Mouse (Mus musculus): ENCODE measurements around the gene Gm28372. TPM values are rescaled to one million over a fixed set of nuclear protein-coding genes. Genes with fewer than 3 reads are reported as not detected.
"Not testable (repeated sequence)": the region's sequence is repeated elsewhere in the genome, so short reads cannot be mapped to it uniquely, and the experiment has no call there.

The Gm28372 gene
- not detected in 2 replicates for polyA plus RNA-seq (2014; fragmentation: Nextera tagmentation; extraction: Ambion mirVana)

DNA sequence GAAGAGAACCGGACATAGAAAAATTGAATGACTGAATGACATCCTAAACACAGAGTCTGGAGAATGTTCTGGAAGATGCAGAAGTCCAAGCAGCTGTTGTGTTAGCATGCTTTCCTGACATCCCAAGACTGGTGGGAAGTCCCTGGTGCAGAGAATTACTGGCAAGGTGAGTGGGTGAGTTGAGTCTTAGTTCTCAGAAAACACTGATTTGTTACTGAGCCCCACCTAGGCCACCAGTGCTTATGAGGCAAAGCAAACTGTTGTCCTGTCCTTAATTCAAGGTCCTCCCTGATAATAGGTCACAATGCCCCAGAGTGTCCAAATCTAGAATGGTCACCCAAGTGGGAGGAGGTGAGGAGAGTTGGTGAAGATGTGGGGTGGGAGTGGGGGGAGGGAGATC is at the start of gene Gm28372, which contains the start of gene 1700020A23Rik:
Gene Gm28372 (plus strand): TSS at position 301 of the 400 bp plus-strand sequence.
Gene 1700020A23Rik (plus strand): TSS at position 321 of the 400 bp plus-strand sequence.
- DNase-seq (ENCODE audit: low spot score) (no peak), ATAC-seq (ENCODE audit: insufficient number of reproducible peaks, low FRiP score, low TSS enrichment, low read depth) (no peak)
- 96% methylated on average over 1 of the region's 1 CpGs for WGBS
- Histone ChIP-seq H3K4me1 (ENCODE audit: control insufficient read depth, insufficient read depth, low read length) (no peaks in the 10 kb centered on the region), H3K36me3 (ENCODE audit: control insufficient read depth, insufficient read depth, low read length) (no peaks in the 10 kb centered on the region), H3K4me2 (ENCODE audit: low read depth, severe bottlenecking) (no peak within 1 kb of the TSS), H3K9me3 (ENCODE audit: control insufficient read depth, low read length) (no peaks in the 10 kb centered on the region), H3K9ac (ENCODE audit: low read length) (no peak within 1 kb of the TSS), H3K27ac (replicated peaks; ENCODE audit: low read depth, low read length) (no peak within 1 kb of the TSS), H3K4me3 (ENCODE audit: low read depth, low read length) (no peak within 1 kb of the TSS), H3K27me3 (ENCODE audit: control insufficient read depth, insufficient read depth, low read length) (no peaks in the 10 kb centered on the region)

DNA sequence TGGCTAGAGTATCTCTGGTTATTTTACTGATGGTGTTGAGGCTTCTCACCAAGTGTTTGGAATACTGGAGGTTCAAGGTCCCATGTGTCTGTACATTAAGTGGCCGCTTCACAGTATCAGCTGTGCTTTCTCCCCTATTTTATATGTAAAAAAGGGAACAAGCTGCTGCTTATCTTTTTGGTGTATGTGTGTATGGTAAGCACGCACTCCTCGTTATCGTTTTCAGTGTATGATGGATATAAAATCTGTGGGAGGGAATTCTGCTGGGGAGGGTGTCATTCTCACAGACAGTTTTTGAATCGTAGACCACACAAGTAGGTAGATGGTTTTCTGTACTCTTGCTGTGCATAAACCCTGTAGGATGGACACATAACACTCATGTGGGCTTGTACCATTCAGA is 47.5 kb upstream of the Gm28372 start:
- WGBS = 94% methylated on average over 5 of the region's 5 CpGs
- Histone ChIP-seq H3K36me3 (ENCODE audit: control insufficient read depth, insufficient read depth, low read length) (no peaks in the 10 kb centered on the region), H3K4me2 (ENCODE audit: low read depth, severe bottlenecking) (no peak overlapping the region), H3K27ac (replicated peaks; ENCODE audit: low read depth, low read length) (no peak overlapping the region), H3K27me3 (ENCODE audit: control insufficient read depth, insufficient read depth, low read length) (peaks cover 41% of the 10 kb centered on the region), H3K4me3 (ENCODE audit: low read depth, low read length) (no peak overlapping the region), H3K9me3 (ENCODE audit: control insufficient read depth, low read length) (no peaks in the 10 kb centered on the region), H3K4me1 (ENCODE audit: control insufficient read depth, insufficient read depth, low read length) (no peaks in the 10 kb centered on the region), H3K9ac (ENCODE audit: low read length) (no peak overlapping the region)
- DNase-seq (ENCODE audit: low spot score) = no peak
- no peak for ATAC-seq (ENCODE audit: insufficient number of reproducible peaks, low FRiP score, low TSS enrichment, low read depth)

DNA sequence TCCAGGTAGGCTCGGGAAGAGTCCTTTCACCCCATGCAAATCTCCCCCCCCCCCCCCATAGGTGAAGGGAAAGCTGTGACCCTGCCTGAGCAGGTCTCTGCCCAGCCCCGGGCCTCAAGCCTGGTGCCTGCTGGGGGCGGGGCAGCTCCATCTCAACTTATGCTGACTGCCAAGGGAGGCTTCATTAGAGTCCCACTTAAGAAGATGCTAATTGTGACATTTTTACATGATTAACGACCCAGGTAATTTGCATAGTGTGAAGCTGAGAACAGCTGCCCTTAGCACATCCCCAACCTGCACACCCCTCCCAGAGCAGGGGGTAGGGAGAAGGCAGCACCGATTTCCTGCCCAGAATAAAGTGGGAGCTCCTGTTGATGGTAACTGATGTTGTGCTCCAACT is 46.2 kb upstream of the Gm28372 start:
- DNase-seq (ENCODE audit: low spot score) (no peak), ATAC-seq (ENCODE audit: insufficient number of reproducible peaks, low FRiP score, low TSS enrichment, low read depth) (no peak)
- no peak overlapping the region for H3K9ac ChIP-seq (ENCODE audit: low read length)
- no peaks in the 10 kb centered on the region for H3K9me3 ChIP-seq (ENCODE audit: control insufficient read depth, low read length)
- no peaks in the 10 kb centered on the region for H3K36me3 ChIP-seq (ENCODE audit: control insufficient read depth, insufficient read depth, low read length)
- H3K27me3 ChIP-seq (ENCODE audit: control insufficient read depth, insufficient read depth, low read length) = peaks cover 53% of the 10 kb centered on the region
- H3K27ac ChIP-seq (replicated peaks; ENCODE audit: low read depth, low read length) = no peak overlapping the region
- no peak overlapping the region for H3K4me2 ChIP-seq (ENCODE audit: low read depth, severe bottlenecking)
- no peak overlapping the region for H3K4me3 ChIP-seq (ENCODE audit: low read depth, low read length)
- 13% methylated on average over 5 of the region's 5 CpGs for WGBS
- 0 out of 2 replicates have a peak, but pooled peaks cover 4% of the 10 kb centered on the region for H3K4me1 ChIP-seq (ENCODE audit: control insufficient read depth, insufficient read depth, low read length)

GRCm38 (mm10) chr2:130362511-130363026 is 42.5 kb upstream of the Gm28372 start:
- no peak overlapping the region for H3K4me2 ChIP-seq (ENCODE audit: low read depth, severe bottlenecking)
- no peak for ATAC-seq (ENCODE audit: insufficient number of reproducible peaks, low FRiP score, low TSS enrichment, low read depth)

GRCm38 (mm10) chr2:130365211-130366094 is 39.6 kb upstream of the Gm28372 start:
- Histone ChIP-seq H3K9ac (ENCODE audit: low read length) (no peak overlapping the region; the same call in 1 of the 2 replicates), H3K4me2 (ENCODE audit: low read depth, severe bottlenecking) (peak overlapping the region; percentile 61), H3K9me3 (ENCODE audit: control insufficient read depth, low read length) (no peaks in the 10 kb centered on the region), H3K4me1 (ENCODE audit: control insufficient read depth, insufficient read depth, low read length) (0 out of 2 replicates have a peak, but pooled peaks cover 7% of the 10 kb centered on the region), H3K27ac (replicated peaks; ENCODE audit: low read depth, low read length) (no peak overlapping the region), H3K36me3 (ENCODE audit: control insufficient read depth, insufficient read depth, low read length) (no peaks in the 10 kb centered on the region), H3K4me3 (ENCODE audit: low read depth, low read length) (peak overlapping the region; percentile 33), H3K27me3 (ENCODE audit: control insufficient read depth, insufficient read depth, low read length) (peaks cover 40% of the 10 kb centered on the region)
- DNase-seq (ENCODE audit: low spot score) (peak; percentile 35), ATAC-seq (ENCODE audit: insufficient number of reproducible peaks, low FRiP score, low TSS enrichment, low read depth) (0 out of 2 replicates have a peak, but pooled peaks have one; percentile 35)
- WGBS = 6% methylated on average over 29 of the region's 30 CpGs

More at GRCm38 (mm10) chr2:130362511-130363026, 42.5 kb upstream of the Gm28372 start:
- Histone ChIP-seq H3K36me3 (ENCODE audit: control insufficient read depth, insufficient read depth, low read length) (no peaks in the 10 kb centered on the region), H3K27ac (replicated peaks; ENCODE audit: low read depth, low read length) (no peak overlapping the region), H3K9ac (ENCODE audit: low read length) (no peak overlapping the region), H3K27me3 (ENCODE audit: control insufficient read depth, insufficient read depth, low read length) (peaks cover 59% of the 10 kb centered on the region), H3K4me3 (ENCODE audit: low read depth, low read length) (no peak overlapping the region), H3K4me1 (ENCODE audit: control insufficient read depth, insufficient read depth, low read length) (0 out of 2 replicates have a peak, but pooled peaks cover 7% of the 10 kb centered on the region), H3K9me3 (ENCODE audit: control insufficient read depth, low read length) (no peaks in the 10 kb centered on the region)
- DNase-seq (ENCODE audit: low spot score) = peak; percentile 82
- 3% methylated on average over 14 of the region's 14 CpGs for WGBS

GRCm38 (mm10) chr2:130367386-130367785 is 37.7 kb upstream of the Gm28372 start:
- no peak for DNase-seq (ENCODE audit: low spot score)
- no peak overlapping the region for H3K27ac ChIP-seq (replicated peaks; ENCODE audit: low read depth, low read length)
- no peak for ATAC-seq (ENCODE audit: insufficient number of reproducible peaks, low FRiP score, low TSS enrichment, low read depth)
- H3K4me3 ChIP-seq (ENCODE audit: low read depth, low read length) = no peak overlapping the region
- no peaks in the 10 kb centered on the region for H3K9me3 ChIP-seq (ENCODE audit: control insufficient read depth, low read length)
- no peaks in the 10 kb centered on the region for H3K36me3 ChIP-seq (ENCODE audit: control insufficient read depth, insufficient read depth, low read length)
- H3K27me3 ChIP-seq (ENCODE audit: control insufficient read depth, insufficient read depth, low read length) = peaks cover 20% of the 10 kb centered on the region
- WGBS = 71% methylated on average over 4 of the region's 4 CpGs
- no peak overlapping the region for H3K4me2 ChIP-seq (ENCODE audit: low read depth, severe bottlenecking)
- H3K9ac ChIP-seq (ENCODE audit: low read length) = no peak overlapping the region
- 0 out of 2 replicates have a peak, but pooled peaks cover 7% of the 10 kb centered on the region for H3K4me1 ChIP-seq (ENCODE audit: control insufficient read depth, insufficient read depth, low read length)

GRCm38 (mm10) chr2:130373026-130373425 is 32.0 kb upstream of the Gm28372 start:
- WGBS = 68% methylated on average over 1 of the region's 1 CpGs
- not testable (repeated sequence) for ATAC-seq (ENCODE audit: insufficient number of reproducible peaks, low FRiP score, low TSS enrichment, low read depth); H3K36me3 ChIP-seq (ENCODE audit: control insufficient read depth, insufficient read depth, low read length); H3K4me2 ChIP-seq (ENCODE audit: low read depth, severe bottlenecking); H3K4me1 ChIP-seq (ENCODE audit: control insufficient read depth, insufficient read depth, low read length); DNase-seq (ENCODE audit: low spot score); H3K9me3 ChIP-seq (ENCODE audit: control insufficient read depth, low read length); H3K9ac ChIP-seq (ENCODE audit: low read length); H3K27ac ChIP-seq (replicated peaks; ENCODE audit: low read depth, low read length); H3K4me3 ChIP-seq (ENCODE audit: low read depth, low read length); H3K27me3 ChIP-seq (ENCODE audit: control insufficient read depth, insufficient read depth, low read length)

DNA sequence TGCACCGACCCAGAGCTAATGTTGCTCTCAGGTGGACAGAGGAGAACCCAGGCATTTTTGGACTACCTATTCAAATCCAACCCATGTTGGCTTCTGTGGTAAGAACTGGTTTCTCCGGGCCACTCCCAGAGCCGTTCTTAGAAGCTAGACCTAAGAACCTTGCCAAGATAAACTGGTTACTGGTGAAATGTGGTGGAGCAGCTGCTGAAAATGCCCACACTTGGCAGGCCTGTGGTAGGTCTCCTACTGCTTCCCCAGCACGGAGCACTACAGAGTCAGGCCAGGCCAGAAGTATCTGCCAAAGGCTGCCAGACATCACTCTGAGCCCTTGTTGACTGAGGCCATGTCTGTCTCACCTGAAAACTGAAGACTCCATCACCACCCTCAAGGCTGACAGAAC is 30.1 kb upstream of the Gm28372 start:
- WGBS = 76% methylated on average over 4 of the region's 4 CpGs
- Histone ChIP-seq H3K4me3 (ENCODE audit: low read depth, low read length) (no peak overlapping the region), H3K9ac (ENCODE audit: low read length) (no peak overlapping the region), H3K27ac (replicated peaks; ENCODE audit: low read depth, low read length) (no peak overlapping the region), H3K36me3 (ENCODE audit: control insufficient read depth, insufficient read depth, low read length) (no peaks in the 10 kb centered on the region), H3K4me2 (ENCODE audit: low read depth, severe bottlenecking) (no peak overlapping the region), H3K4me1 (ENCODE audit: control insufficient read depth, insufficient read depth, low read length) (no peaks in the 10 kb centered on the region), H3K9me3 (ENCODE audit: control insufficient read depth, low read length) (no peaks in the 10 kb centered on the region), H3K27me3 (ENCODE audit: control insufficient read depth, insufficient read depth, low read length) (no peaks in the 10 kb centered on the region)
- no peak for DNase-seq (ENCODE audit: low spot score)
- ATAC-seq (ENCODE audit: insufficient number of reproducible peaks, low FRiP score, low TSS enrichment, low read depth) = no peak

All from limb, embryonic 11.5 days (tissue).